Comparison of ENCODE assay signal across 23 mouse cellular contexts in the genomic region with DNA sequence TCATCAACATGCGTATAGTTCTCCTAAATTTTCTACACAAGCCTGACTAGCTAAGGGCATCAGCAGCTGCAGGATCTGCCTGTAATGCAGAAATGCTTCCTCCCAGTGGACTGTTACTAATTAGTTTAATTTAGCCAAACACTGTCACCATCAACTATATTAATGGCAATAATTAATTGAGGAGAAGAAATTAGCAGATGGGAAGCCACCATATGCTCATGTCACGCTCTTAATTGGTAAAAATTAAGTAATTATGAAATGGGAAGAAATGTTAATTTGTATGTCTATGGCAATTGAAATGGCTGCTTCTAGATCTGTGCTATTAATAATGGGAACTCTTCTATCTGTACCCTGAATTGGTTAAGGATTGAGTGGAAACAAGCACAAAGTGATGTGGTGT.
DNase-seq lines count a peak whose midpoint lies in the region; ATAC-seq lines count a peak whose summit lies in the region.
"Had no signal": no experiment of that assay in that cellular context is flagged by ENCODE, and none has a peak within 500 bp of the region (broad histone marks: within the 10 kb centered on the region; RNA-seq: fewer than 3 reads in every experiment).

No protein-coding gene starts in this region.

- WGBS in midbrain, embryonic 14.5 days: 83% methylated on average over 2 of the region's 2 CpGs
- 80% methylated on average over 2 of the region's 2 CpGs for WGBS in midbrain, embryonic 15.5 days
- WGBS in hindbrain, embryonic 12.5 days: 79% methylated on average over 2 of the region's 2 CpGs
- WGBS in hindbrain, embryonic 15.5 days: 57% methylated on average over 2 of the region's 2 CpGs

- H3K27ac ChIP-seq in midbrain, embryonic 14.5 days (replicated peaks; ENCODE audit: low read depth, low read length): no peak overlapping the region
- H3K27ac ChIP-seq in midbrain, embryonic 15.5 days: no peak overlapping the region
- H3K27ac ChIP-seq in hindbrain, embryonic 12.5 days: no peak overlapping the region
- H3K27ac ChIP-seq in hindbrain, embryonic 15.5 days (replicated peaks): no peak overlapping the region
- H3K27ac ChIP-seq: gastrocnemius, adult 2 months; heart, embryonic 15.5 days; intestine, embryonic 15.5 days; layer of hippocampus, adult 2 months; limb, embryonic 10.5 days; liver, embryonic 15.5 days; macrophage; stomach, embryonic 15.5 days had no signal

- H3K36me3 ChIP-seq in midbrain, embryonic 14.5 days (ENCODE audit: control insufficient read depth, insufficient read depth, low read length): no peaks in the 10 kb centered on the region
- H3K36me3 ChIP-seq in midbrain, embryonic 15.5 days (replicated peaks): no peaks in the 10 kb centered on the region
- H3K36me3 ChIP-seq in hindbrain, embryonic 12.5 days: no peaks in the 10 kb centered on the region
- no peaks in the 10 kb centered on the region for H3K36me3 ChIP-seq in hindbrain, embryonic 15.5 days
- H3K36me3 ChIP-seq: heart, embryonic 15.5 days; intestine, embryonic 15.5 days; limb, embryonic 10.5 days; liver, embryonic 15.5 days; stomach, embryonic 15.5 days had no signal

- no peaks in the 10 kb centered on the region for H3K27me3 ChIP-seq in midbrain, embryonic 14.5 days (ENCODE audit: control insufficient read depth, insufficient read depth, low read length)
- no peaks in the 10 kb centered on the region for H3K27me3 ChIP-seq in midbrain, embryonic 15.5 days (replicated peaks)
- H3K27me3 ChIP-seq in hindbrain, embryonic 12.5 days: no peaks in the 10 kb centered on the region
- no peaks in the 10 kb centered on the region for H3K27me3 ChIP-seq in hindbrain, embryonic 15.5 days
- H3K27me3 ChIP-seq: heart, embryonic 15.5 days; intestine, embryonic 15.5 days; liver, embryonic 15.5 days; stomach, embryonic 15.5 days had no signal

- H3K4me2 ChIP-seq in midbrain, embryonic 14.5 days (ENCODE audit: low read length): no peak overlapping the region
- H3K4me2 ChIP-seq in midbrain, embryonic 15.5 days: no peak overlapping the region
- no peak overlapping the region for H3K4me2 ChIP-seq in hindbrain, embryonic 12.5 days (replicated peaks)
- no peak overlapping the region for H3K4me2 ChIP-seq in hindbrain, embryonic 15.5 days
- H3K4me2 ChIP-seq: heart, embryonic 15.5 days; intestine, embryonic 15.5 days; liver, embryonic 15.5 days; stomach, embryonic 15.5 days had no signal

- H3K9ac ChIP-seq in midbrain, embryonic 14.5 days (replicated peaks; ENCODE audit: low read length): no peak overlapping the region
- H3K9ac ChIP-seq in midbrain, embryonic 15.5 days: no peak overlapping the region
- no peak overlapping the region for H3K9ac ChIP-seq in hindbrain, embryonic 12.5 days
- H3K9ac ChIP-seq in hindbrain, embryonic 15.5 days: no peak overlapping the region
- H3K9ac ChIP-seq: heart, embryonic 15.5 days; intestine, embryonic 15.5 days; liver, embryonic 15.5 days; stomach, embryonic 15.5 days had no signal

- peak; percentile 36 for DNase-seq in midbrain, embryonic 14.5 days
- DNase-seq in retina, postnatal 7 days (ENCODE audit: low read depth, low spot score): peak; percentile 2
- no peak for DNase-seq in adrenal gland, postnatal 25 days
- DNase-seq in kidney, adult 11 months: no peak
- DNase-seq: adrenal gland, adult 2 months; cerebellum, adult 9-10 months; gastrocnemius, adult 2 months; heart, postnatal 4 days; kidney, adult 9 months; kidney, postnatal 25 days; liver; right cerebral cortex, adult 18-20 months; thymus, postnatal 25 days had no signal

- no peak overlapping the region for H3K4me3 ChIP-seq in midbrain, embryonic 14.5 days (replicated peaks; ENCODE audit: low read depth, low read length)
- H3K4me3 ChIP-seq in midbrain, embryonic 15.5 days: no peak overlapping the region
- H3K4me3 ChIP-seq in hindbrain, embryonic 12.5 days: no peak overlapping the region
- no peak overlapping the region for H3K4me3 ChIP-seq in hindbrain, embryonic 15.5 days
- H3K4me3 ChIP-seq: gastrocnemius, adult 2 months; heart, embryonic 15.5 days; intestine, embryonic 15.5 days; layer of hippocampus, adult 2 months; limb, embryonic 10.5 days; liver, embryonic 15.5 days; stomach, embryonic 15.5 days had no signal

- 0 out of 2 replicates have a peak, but pooled peaks have one; percentile 27 for ATAC-seq in midbrain, embryonic 14.5 days (ENCODE audit: low FRiP score, low TSS enrichment)
- no peak; the same call in 1 of the 2 replicates for ATAC-seq in midbrain, embryonic 15.5 days (replicated peaks)
- peak; percentile 85 for ATAC-seq in hindbrain, embryonic 12.5 days (ENCODE audit: low FRiP score)
- peak; percentile 63 for ATAC-seq in hindbrain, embryonic 15.5 days (ENCODE audit: low FRiP score, low read depth)
- ATAC-seq: intestine, embryonic 15.5 days had no signal

- no peaks in the 10 kb centered on the region for H3K4me1 ChIP-seq in midbrain, embryonic 14.5 days (ENCODE audit: control insufficient read depth, insufficient read depth, low read length)
- H3K4me1 ChIP-seq in midbrain, embryonic 15.5 days: no peaks in the 10 kb centered on the region
- no peaks in the 10 kb centered on the region for H3K4me1 ChIP-seq in hindbrain, embryonic 12.5 days
- H3K4me1 ChIP-seq in hindbrain, embryonic 15.5 days (replicated peaks): no peaks in the 10 kb centered on the region
- H3K4me1 ChIP-seq: heart, embryonic 15.5 days; intestine, embryonic 15.5 days; limb, embryonic 10.5 days; liver, embryonic 15.5 days; stomach, embryonic 15.5 days had no signal

- no peaks in the 10 kb centered on the region for H3K9me3 ChIP-seq in midbrain, embryonic 14.5 days (ENCODE audit: control insufficient read depth, low read length)
- H3K9me3 ChIP-seq in midbrain, embryonic 15.5 days: no peaks in the 10 kb centered on the region
- H3K9me3 ChIP-seq in hindbrain, embryonic 12.5 days (replicated peaks): no peaks in the 10 kb centered on the region
- H3K9me3 ChIP-seq in hindbrain, embryonic 15.5 days: no peaks in the 10 kb centered on the region
- H3K9me3 ChIP-seq: heart, embryonic 15.5 days; intestine, embryonic 15.5 days; limb, embryonic 10.5 days; liver, embryonic 15.5 days; stomach, embryonic 15.5 days had no signal

Comparison
In these comparisons a context has a peak if more than half of its experiments do, and no peak if none do; other contexts are left out.
1. DNase-seq: peak in midbrain, embryonic 14.5 days (single experiment) and retina, postnatal 7 days (single experiment); none in adrenal gland, postnatal 25 days (single experiment) and kidney, adult 11 months (single experiment).